Mouse (Mus musculus) CH12.LX (cell line): ENCODE data around the gene Gm20683. TPM values are rescaled to one million over a fixed set of nuclear protein-coding genes. Genes with fewer than 3 reads are reported as not detected.

Experiments used
- DNase-seq: peaks from one replicate; pipeline ENCODE4 v3.0.0-alpha.2; 2013; ENCODE audit errors: extremely low read depth
- H3K27ac ChIP-seq: 2 replicates; pipeline ENCODE4 v1.5.1; 2012; ENCODE audit warnings: low read depth, mild to moderate bottlenecking, control low read depth, moderate library complexity; ENCODE audit not compliant: insufficient read depth
- H3K27me3 ChIP-seq: replicated peaks from 2 replicates; pipeline ENCODE3; 2012; ENCODE audit warnings: inconsistent platforms
- H3K36me3 ChIP-seq, 2 experiments: replicated peaks in 1 of 2; 2 replicates each; pipeline versions ENCODE3 to v1.6.1; 2012; ENCODE audit warnings: inconsistent platforms in 1 of 2, low read length in 1 of 2, mild to moderate bottlenecking in 1 of 2, mixed read lengths in 1 of 2, moderate library complexity in 1 of 2; ENCODE audit not compliant: control insufficient read depth in 1 of 2, insufficient read depth in 1 of 2
- H3K4me1 ChIP-seq, 2 experiments: 2 replicates each; pipeline ENCODE4 v1.6.1; 2012; ENCODE audit warnings: inconsistent platforms in 1 of 2, moderate library complexity in 1 of 2; ENCODE audit not compliant: insufficient read depth in 2 of 2, control insufficient read depth in 1 of 2
- H3K4me2 ChIP-seq: 2 replicates; pipeline ENCODE4 v1.6.1; 2012; ENCODE audit warnings: low read depth, mild to moderate bottlenecking, control low read depth; ENCODE audit not compliant: poor library complexity, insufficient read depth, severe bottlenecking
- H3K4me3 ChIP-seq, 3 experiments: fragments of 150-350 bp in 1 of 3; sonication (generic) in 1 of 3; replicated peaks in 1 of 3; 2 replicates each; pipeline versions ENCODE3 to v1.5.1; 2011 to 2012; ENCODE audit warnings: low read depth in 2 of 3, low read length in 2 of 3, mild to moderate bottlenecking in 2 of 3, moderate library complexity in 2 of 3, control low read depth in 1 of 3, improper control_type of control experiment in 1 of 3, inconsistent platforms in 1 of 3, mixed read lengths in 1 of 3; ENCODE audit not compliant: poor library complexity in 1 of 3
- H3K79me2 ChIP-seq: replicated peaks from 2 replicates; pipeline ENCODE4 v1.6.1; 2012; ENCODE audit warnings: mild to moderate bottlenecking, moderate library complexity; ENCODE audit not compliant: control insufficient read depth, poor library complexity, insufficient read depth, severe bottlenecking; ENCODE audit errors: extremely low read depth
- H3K9ac ChIP-seq: 2 replicates; pipeline ENCODE4 v1.6.1; 2012; ENCODE audit warnings: low read depth, mild to moderate bottlenecking, control low read depth, moderate library complexity; ENCODE audit not compliant: insufficient read depth
- H3K9me3 ChIP-seq: replicated peaks from 2 replicates; pipeline ENCODE3; 2012; ENCODE audit warnings: low read length, inconsistent platforms, mixed read lengths
- CTCF ChIP-seq, 2 experiments: IDR thresholded peaks in 1 of 2; conservative IDR thresholded peaks in 1 of 2; 2 replicates each; pipeline ENCODE4 v1.5.1; 2011 to 2012; ENCODE audit warnings: low read depth in 2 of 2, low read length in 2 of 2, improper control_type of control experiment in 1 of 2, inconsistent platforms in 1 of 2, mild to moderate bottlenecking in 1 of 2, moderate library complexity in 1 of 2
- E2F4 ChIP-seq: IDR thresholded peaks from 2 replicates; pipeline ENCODE4 v1.6.1; 2011; ENCODE audit warnings: low read depth, low read length, improper control_type of control experiment; ENCODE audit not compliant: insufficient replicate concordance
- EP300 ChIP-seq: IDR thresholded peaks from 2 replicates; pipeline ENCODE4 v1.6.1; 2011; ENCODE audit warnings: low read length, improper control_type of control experiment
- ETS1 ChIP-seq: conservative IDR thresholded peaks from 2 replicates; pipeline ENCODE4 v1.6.1; 2012; ENCODE audit warnings: low read depth, mild to moderate bottlenecking, inconsistent platforms, low read length, improper control_type of control experiment, moderate library complexity
- GABPA ChIP-seq: IDR thresholded peaks from 2 replicates; pipeline ENCODE4 v1.6.1; 2012; ENCODE audit warnings: low read depth, low read length, improper control_type of control experiment, inconsistent platforms; ENCODE audit not compliant: insufficient replicate concordance
- IRF4 ChIP-seq: IDR thresholded peaks from 2 replicates; pipeline ENCODE4 v1.6.1; 2014; ENCODE audit warnings: low read depth, mild to moderate bottlenecking, inconsistent platforms, low read length, improper control_type of control experiment
- JUN ChIP-seq: IDR thresholded peaks from 2 replicates; pipeline ENCODE4 v1.6.1; 2011; ENCODE audit warnings: low read depth, mild to moderate bottlenecking, low read length, improper control_type of control experiment, moderate library complexity; ENCODE audit not compliant: insufficient read depth
- MAFK ChIP-seq: IDR thresholded peaks from 2 replicates; pipeline ENCODE4 v1.6.1; 2011; ENCODE audit warnings: low read length, improper control_type of control experiment; ENCODE audit not compliant: insufficient replicate concordance
- MAX ChIP-seq: IDR thresholded peaks from 2 replicates; pipeline ENCODE4 v1.6.1; 2011; ENCODE audit warnings: low read length, improper control_type of control experiment
- MAZ ChIP-seq: IDR thresholded peaks from 2 replicates; pipeline ENCODE4 v1.6.1; 2012; ENCODE audit warnings: low read depth, mild to moderate bottlenecking, inconsistent platforms, low read length, improper control_type of control experiment, moderate library complexity
- MEF2A ChIP-seq: IDR thresholded peaks from 2 replicates; pipeline ENCODE4 v1.6.1; 2014; ENCODE audit warnings: low read depth, mild to moderate bottlenecking, inconsistent platforms, low read length, improper control_type of control experiment, borderline replicate concordance
- MYC ChIP-seq: IDR thresholded peaks from 2 replicates; pipeline ENCODE4 v1.6.1; 2011; ENCODE audit warnings: low read depth, mild to moderate bottlenecking, improper control_type of control experiment, low read length
- NELFE ChIP-seq: IDR thresholded peaks from 2 replicates; pipeline ENCODE4 v1.6.1; 2011; ENCODE audit warnings: low read depth, low read length, improper control_type of control experiment
- NRF1 ChIP-seq: IDR thresholded peaks from 2 replicates; pipeline ENCODE4 v1.6.1; 2014; ENCODE audit warnings: low read depth, mild to moderate bottlenecking, inconsistent platforms, low read length, improper control_type of control experiment, moderate library complexity
- PAX5 ChIP-seq: IDR thresholded peaks from 2 replicates; pipeline ENCODE4 v1.6.1; 2012; ENCODE audit warnings: low read length, inconsistent platforms, mixed read lengths
- POLR2A ChIP-seq: IDR thresholded peaks from 2 replicates; pipeline ENCODE4 v1.6.1; 2011; ENCODE audit warnings: low read depth, mild to moderate bottlenecking, improper control_type of control experiment, low read length
- RCOR1 ChIP-seq: conservative IDR thresholded peaks from 2 replicates; pipeline ENCODE4 v1.6.1; 2012; ENCODE audit warnings: low read depth, mild to moderate bottlenecking, inconsistent platforms, low read length, improper control_type of control experiment
- SIN3A ChIP-seq: IDR thresholded peaks from 2 replicates; pipeline ENCODE4 v1.6.1; 2012; ENCODE audit warnings: low read length, improper control_type of control experiment, inconsistent platforms
- SMC3 ChIP-seq: IDR thresholded peaks from 2 replicates; pipeline ENCODE4 v1.6.1; 2011; ENCODE audit warnings: low read depth, low read length, improper control_type of control experiment
- TBP ChIP-seq: conservative IDR thresholded peaks from 2 replicates; pipeline ENCODE4 v1.6.1; 2011; ENCODE audit warnings: low read depth, low read length, improper control_type of control experiment
- TCF12 ChIP-seq: IDR thresholded peaks from 2 replicates; pipeline ENCODE4 v1.6.1; 2014; ENCODE audit warnings: low read depth, mild to moderate bottlenecking, inconsistent platforms, low read length, improper control_type of control experiment
- UBTF ChIP-seq: IDR thresholded peaks from 2 replicates; pipeline ENCODE4 v1.6.1; 2012; ENCODE audit warnings: low read depth, mild to moderate bottlenecking, inconsistent platforms, low read length, improper control_type of control experiment, moderate library complexity
- USF2 ChIP-seq: conservative IDR thresholded peaks from 2 replicates; pipeline ENCODE4 v1.6.1; 2011; ENCODE audit warnings: low read depth, low read length, improper control_type of control experiment
- ZC3H11A ChIP-seq: IDR thresholded peaks from 2 replicates; pipeline ENCODE4 v1.6.1; 2012; ENCODE audit warnings: low read depth, mild to moderate bottlenecking, inconsistent platforms, low read length, improper control_type of control experiment
- ZKSCAN1 ChIP-seq: IDR thresholded peaks from 2 replicates; pipeline ENCODE4 v1.6.1; 2012; ENCODE audit warnings: low read depth, inconsistent platforms, low read length, improper control_type of control experiment, borderline replicate concordance
- ZMIZ1 ChIP-seq: IDR thresholded peaks from 2 replicates; pipeline ENCODE4 v1.6.1; 2012; ENCODE audit warnings: low read depth, mild to moderate bottlenecking, inconsistent platforms, low read length, improper control_type of control experiment
- ZNF384 ChIP-seq: IDR thresholded peaks from 2 replicates; pipeline ENCODE4 v1.6.1; 2012; ENCODE audit warnings: low read depth, low read length, improper control_type of control experiment, inconsistent platforms
- dilution Hi-C: fragments of 300-500 bp; cut with MboI; formaldehyde crosslinking; loops from 2 replicates; pipeline ENCODE4 v1.14.3; 2020; ENCODE audit warnings: low sequenced_read_pairs; ENCODE audit not compliant: extremely low pct_unique_long_range_greater_than_20kb, extremely low pct_ligation_motif_present
- in situ Hi-C: fragments of 300-500 bp; cut with MboI; formaldehyde crosslinking; loops from 3 replicates; pipeline ENCODE4 v1.14.3; 2019; ENCODE audit warnings: low sequenced_read_pairs, low pct_ligation_motif_present, low pct_unique_long_range_greater_than_20kb, mixed read lengths
- polyA plus RNA-seq: library from polyadenylated mRNA; unstranded; fragments of >175 nt; gene quantifications from 2 replicates; pipeline ENCODE4 v1.2.1, GENCODE M21; 2012; ENCODE audit warnings: low read depth; ENCODE audit not compliant: insufficient read length
- total RNA-seq, 2 experiments: library from RNA; depleted of rRNA; stranded (reverse); fragments of 300-350 nt in 1 of 2; fragments of >200 nt in 1 of 2; gene quantifications; 2 replicates each; pipeline ENCODE4 v1.2.3; 2012 to 2014

Gm20683 gene
- total and polyA plus RNA-seq, 3 experiments, result 1.3 to 4.8 (median 3.8) TPM

- no peak for TF ChIP-seq GABPA
- no peak for TF ChIP-seq JUN
- TF ChIP-seq MAX, result no peak; the same call in 1 of the 2 replicates
- peak; percentile 54; the same call in 1 of the 2 replicates for TF ChIP-seq NELFE
- peak; percentile 94 for TF ChIP-seq SIN3A
- peak; percentile 51; the same call in 1 of the 2 replicates for TF ChIP-seq TCF12
- TF ChIP-seq PAX5, result no peak
- peak; percentile 71; the same call in 1 of the 2 replicates for TF ChIP-seq E2F4
- TF ChIP-seq ETS1, result no peak
- no peak for TF ChIP-seq IRF4
- TF ChIP-seq ZNF384, result no peak
- TF ChIP-seq ZKSCAN1, result no peak
- no peak; the same call in 1 of the 2 replicates for TF ChIP-seq TBP
- peak; percentile 54; the same call in 1 of the 2 replicates for TF ChIP-seq NRF1
- TF ChIP-seq CTCF (conservative IDR thresholded peaks at IDR 0.05 in 1 of 2, IDR thresholded peaks at IDR 0.05 in 1 of 2; ENCODE audit: low read depth in 2 of 2, low read length in 2 of 2), result no peak
- no peak for TF ChIP-seq MYC
- no peak for TF ChIP-seq MAFK
- TF ChIP-seq RCOR1, result no peak
Observed at GRCm38 (mm10) chr17:25860832-25861703, 19.5 kb upstream of the Gm20683 start, which contains the start of gene Wdr90 (continued).

DNA sequence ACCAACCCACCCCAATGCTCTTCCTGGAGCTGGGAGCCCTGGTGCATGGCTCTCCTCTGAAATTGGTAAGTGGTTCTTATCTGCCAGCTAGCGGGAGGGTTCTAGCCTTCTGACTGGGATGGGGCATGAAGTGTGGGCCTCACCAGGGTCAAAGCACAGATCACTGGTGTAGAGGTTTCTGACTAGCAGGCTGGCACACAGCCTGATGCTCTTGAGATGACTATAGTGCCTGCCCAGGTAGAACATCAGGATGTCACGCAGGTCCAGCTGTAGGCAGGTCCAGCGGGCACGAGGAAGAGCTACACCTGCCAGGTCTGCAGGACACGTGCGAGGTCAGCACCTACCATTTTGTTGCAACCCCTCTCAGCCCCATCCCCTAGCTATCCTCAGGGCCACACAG lies 18.7 kb upstream of the Gm20683 start:
- Histone ChIP-seq H3K36me3 (peaks cover 12 to 27% of the 10 kb centered on the region in 2 experiments), H3K4me3 (peak overlapping the region in 2 of 3 experiments; percentile 70 to 86), H3K4me2 (peak overlapping the region; percentile 35), H3K9me3 (no peaks in the 10 kb centered on the region), H3K4me1 (peaks cover 9 to 25% of the 10 kb centered on the region in 2 experiments), H3K79me2 (no peaks in the 10 kb centered on the region), H3K27me3 (peaks cover 7% of the 10 kb centered on the region), H3K9ac (peak overlapping the region; percentile 80; the same call in 1 of the 2 replicates), H3K27ac (no peak overlapping the region)
- no peak for DNase-seq
- TF ChIP-seq MYC (no peak), MAZ (no peak), ZC3H11A (no peak), MEF2A (no peak), UBTF (no peak), MAX (no peak), RCOR1 (no peak), POLR2A (no peak), ZKSCAN1 (no peak), TBP (no peak), SMC3 (no peak), NRF1 (no peak), USF2 (no peak), EP300 (no peak), ZMIZ1 (no peak)
- in situ Hi-C loops (no loop called here), dilution Hi-C loops (no loop called here)
